Mouse (Mus musculus): ENCODE results near the gene 3110021N24Rik.

DNA sequence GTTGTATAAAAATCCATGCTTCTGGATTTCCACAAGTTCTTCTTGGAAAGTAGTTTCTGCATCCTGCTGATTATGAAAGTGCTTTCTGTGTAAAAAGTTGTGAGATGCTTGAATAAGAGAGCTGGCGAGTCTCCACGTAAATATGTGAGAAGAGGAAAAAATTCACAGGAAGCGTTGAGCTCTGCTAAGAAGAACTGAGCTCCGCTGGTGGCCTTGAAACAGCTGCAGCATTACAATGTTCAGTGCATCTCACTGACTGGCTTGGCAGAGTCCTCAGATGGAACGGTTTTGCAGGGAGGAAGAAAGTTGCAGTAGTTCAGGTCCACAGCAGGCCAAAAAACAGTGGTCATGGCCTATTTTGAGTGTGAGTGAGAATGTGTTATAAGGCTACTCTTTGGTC lies 11.2 kb upstream of the 3110021N24Rik start:
- no peak for TF ChIP-seq POLR2A (IDR thresholded peaks at IDR 0.05; ENCODE audit: borderline replicate concordance, extremely low read depth, low read depth, low read length)
- TF ChIP-seq CTCF (IDR thresholded peaks at IDR 0.05; ENCODE audit: insufficient read depth, low read length), result no peak

Data from lung, adult 2 months (tissue).